Mouse (Mus musculus) lung, adult 18-20 months (tissue): ENCODE data around the gene Llgl1.
A peak's percentile ranks its signal among the peaks of the same experiment; 100 is the strongest.

ENCODE experiments used
- DNase-seq, 2 experiments: peaks; one replicate each; pipeline ENCODE4 v3.0.0; 2022; ENCODE audit warnings: mixed read lengths in 2 of 2

Llgl1 gene

DNA sequence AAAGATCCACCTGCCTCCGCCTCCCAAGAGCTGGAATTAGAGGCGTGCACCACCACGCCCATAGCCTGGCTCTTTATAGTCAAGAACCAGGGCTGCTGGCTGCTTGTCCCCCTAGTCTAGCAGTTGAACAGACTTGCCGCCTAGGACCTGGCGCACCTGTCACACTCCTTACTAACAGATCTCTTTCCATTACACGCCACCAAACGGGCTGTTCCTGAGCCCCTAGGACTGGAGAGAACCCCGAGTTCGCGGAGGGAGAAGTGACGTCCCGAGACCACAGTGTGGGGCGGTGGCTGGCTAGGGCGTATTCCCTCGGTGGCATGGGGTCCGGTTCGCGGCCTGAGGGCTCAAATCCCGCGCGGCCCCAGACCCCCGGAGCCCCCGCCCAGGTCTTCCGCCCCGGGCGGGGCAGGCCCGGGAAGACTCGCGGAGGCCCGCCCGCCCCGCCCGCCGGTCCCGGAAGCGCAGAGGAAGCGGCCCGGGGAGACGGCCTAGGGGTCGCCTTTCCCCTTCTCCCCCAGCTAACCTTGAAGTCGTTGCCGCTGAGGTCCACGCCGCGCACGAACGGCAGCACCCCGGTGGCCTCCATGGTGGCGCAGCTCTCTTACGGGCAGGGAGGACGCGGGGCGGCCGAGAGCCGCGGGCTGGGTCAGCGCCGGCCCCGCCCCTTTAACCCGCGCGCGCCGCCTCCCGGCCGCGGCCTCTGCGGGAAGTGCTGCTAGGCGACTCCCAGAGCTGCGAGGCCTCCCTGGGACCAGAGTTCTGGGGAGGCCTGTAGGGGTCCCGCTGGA lies 27.3 kb downstream of the Llgl1 start, which contains the start of gene Flii:
Gene Flii (minus strand): TSS at position 663 of the 791 bp plus-strand sequence.
- DNase-seq, result peak; percentile 78 to 83

DNA sequence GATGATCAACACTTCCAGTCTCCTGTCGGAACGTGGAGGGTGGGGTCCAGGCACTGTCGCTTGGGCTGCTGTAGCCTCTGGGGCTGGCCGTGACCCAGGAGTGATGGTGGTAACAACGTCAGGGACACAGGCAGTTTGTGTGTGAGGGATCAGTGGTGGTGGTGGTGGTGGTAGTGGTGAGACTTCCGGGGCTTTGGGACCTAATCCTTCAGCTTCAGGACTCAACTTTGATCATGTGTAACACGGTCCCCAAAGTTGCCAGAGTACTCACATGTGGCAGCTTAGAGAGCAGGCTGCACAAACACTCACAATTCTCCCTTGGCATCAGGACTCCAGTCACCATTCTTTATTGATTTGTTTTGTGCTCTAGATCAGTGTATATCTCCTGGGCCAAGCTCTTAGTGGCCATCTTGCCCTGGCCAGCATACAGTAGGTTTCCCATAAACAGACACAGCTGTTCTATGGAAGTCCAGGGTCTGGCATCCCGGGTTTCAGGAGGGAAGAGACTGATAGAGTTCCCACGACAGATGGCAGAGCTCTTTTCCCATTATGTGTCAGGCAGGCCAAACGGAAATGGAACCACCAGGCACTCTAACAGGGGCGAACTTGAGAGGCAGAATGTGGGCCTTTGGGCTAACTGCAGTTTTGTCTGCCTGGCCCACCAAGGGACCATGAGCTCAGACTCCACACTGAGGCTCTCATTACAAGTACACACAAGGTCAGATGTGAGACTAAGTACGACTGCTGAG lies 28.0 kb downstream of the Llgl1 start:
- DNase-seq, result no peak

GRCm38 (mm10) chr11:60728260-60728761 lies 28.8 kb downstream of the Llgl1 start, which contains the start of gene Mief2:
Gene Mief2 (plus strand): TSS chr11:60728398.
- DNase-seq, result peak; percentile 96 to 97

- DNase-seq, result peak; percentile 78 to 82
Observed at GRCm38 (mm10) chr11:60729217-60729641, 29.7 kb downstream of the Llgl1 start.

GRCm38 (mm10) chr11:60730169-60730568 lies 30.6 kb downstream of the Llgl1 start:
- peak; percentile 48 to 59 for DNase-seq

- no peak for DNase-seq
Observed at GRCm38 (mm10) chr11:60731251-60731650, 31.7 kb downstream of the Llgl1 start.

GRCm38 (mm10) chr11:60734206-60734605 lies 34.7 kb downstream of the Llgl1 start:
- DNase-seq, result no peak

GRCm38 (mm10) chr11:60735191-60735590 lies 35.7 kb downstream of the Llgl1 start:
- DNase-seq, result no peak

GRCm38 (mm10) chr11:60736491-60736890 lies 37.0 kb downstream of the Llgl1 start:
- no peak for DNase-seq

- no peak for DNase-seq
Observed at GRCm38 (mm10) chr11:60737450-60737849, 37.9 kb downstream of the Llgl1 start.

GRCm38 (mm10) chr11:60740321-60740720 lies 40.8 kb downstream of the Llgl1 start:
- no peak for DNase-seq

- DNase-seq, result no peak
Observed at GRCm38 (mm10) chr11:60755570-60755969, 56.0 kb downstream of the Llgl1 start.

GRCm38 (mm10) chr11:60761681-60762080 lies 62.2 kb downstream of the Llgl1 start:
- DNase-seq, result no peak
